Mouse (Mus musculus) liver, adult 2 months (tissue): ENCODE results near the gene Wfdc15b. TPM values are rescaled to one million over a fixed set of nuclear protein-coding genes. Genes with fewer than 3 reads are reported as not detected.
"Not testable (repeated sequence)": the region's sequence is repeated elsewhere in the genome, so short reads cannot be mapped to it uniquely, and the experiment has no call there.

ENCODE experiments used
- DNase-seq: peaks from one replicate; pipeline ENCODE4 v3.0.0-alpha.2; 2011; ENCODE audit warnings: low read depth, low spot score; ENCODE audit errors: extremely low read depth
- H3K27ac ChIP-seq: fragments of 200-500 bp; replicated peaks from 2 replicates; pipeline ENCODE4 v1.5.1; 2012; ENCODE audit warnings: low read depth, mild to moderate bottlenecking, control low read depth, inconsistent platforms, low read length; ENCODE audit not compliant: insufficient read depth
- H3K27me3 ChIP-seq: fragments of 200-500 bp; 2 replicates; pipeline ENCODE4 v1.6.1; 2012; ENCODE audit warnings: mild to moderate bottlenecking, moderate library complexity, low read length, inconsistent platforms; ENCODE audit not compliant: control insufficient read depth, insufficient read depth
- H3K36me3 ChIP-seq: fragments of 200-500 bp; 2 replicates; pipeline ENCODE4 v1.6.1; 2012; ENCODE audit warnings: low read length, inconsistent platforms; ENCODE audit not compliant: control insufficient read depth, insufficient read depth
- H3K4me1 ChIP-seq: fragments of 200-500 bp; 2 replicates; pipeline ENCODE4 v1.6.1; 2011; ENCODE audit warnings: low read length; ENCODE audit not compliant: control insufficient read depth, insufficient read depth
- H3K4me3 ChIP-seq: fragments of 200-500 bp; 2 replicates; pipeline ENCODE4 v1.5.1; 2011; ENCODE audit warnings: low read depth, mild to moderate bottlenecking, control low read depth, low read length, moderate library complexity; ENCODE audit not compliant: insufficient read depth
- H3K79me2 ChIP-seq: fragments of 200-500 bp; 2 replicates; pipeline ENCODE4 v1.6.1; 2012; ENCODE audit warnings: inconsistent platforms, mild to moderate bottlenecking, low read length, moderate library complexity; ENCODE audit not compliant: control insufficient read depth, insufficient read depth
- H3K9ac ChIP-seq: fragments of 200-500 bp; 2 replicates; pipeline ENCODE4 v1.6.1; 2012; ENCODE audit warnings: low read depth, mild to moderate bottlenecking, control low read depth, inconsistent platforms, low read length
- CTCF ChIP-seq: fragments of 200-500 bp; IDR thresholded peaks from 2 replicates; pipeline ENCODE4 v1.5.1; 2011; ENCODE audit warnings: low read depth, low read length, control low read depth
- POLR2A ChIP-seq: fragments of 200-500 bp; IDR thresholded peaks from 2 replicates; pipeline ENCODE4 v1.6.1; 2011; ENCODE audit warnings: low read length, control low read depth; ENCODE audit not compliant: insufficient read depth; ENCODE audit errors: extremely low read depth
- WGBS: fragments of 180-500 bp; shearing (Covaris S2); methylation state at CpG from one replicate; pipeline ENCODE4 v1.1.7; 2018; 5-methylcytosine and 5-hydroxymethylcytosine counted together
- polyA plus RNA-seq: library from polyadenylated mRNA; depleted of rRNA; stranded (reverse); fragments of >200 nt; gene quantifications from 2 replicates; pipeline ENCODE4 v1.2.3, GENCODE M21; 2012; rRNA removed
- total RNA-seq: library from RNA; depleted of rRNA; stranded (reverse); fragments of >200 nt; gene quantifications from 2 replicates; pipeline ENCODE4 v1.2.3, GENCODE M21; 2014; rRNA removed

Gene Wfdc15b
- 0.28 TPM in 1 of 2 replicates, not detected in the other for total RNA-seq
- polyA plus RNA-seq: 0.24 TPM in 1 of 2 replicates, not detected in the other

DNA sequence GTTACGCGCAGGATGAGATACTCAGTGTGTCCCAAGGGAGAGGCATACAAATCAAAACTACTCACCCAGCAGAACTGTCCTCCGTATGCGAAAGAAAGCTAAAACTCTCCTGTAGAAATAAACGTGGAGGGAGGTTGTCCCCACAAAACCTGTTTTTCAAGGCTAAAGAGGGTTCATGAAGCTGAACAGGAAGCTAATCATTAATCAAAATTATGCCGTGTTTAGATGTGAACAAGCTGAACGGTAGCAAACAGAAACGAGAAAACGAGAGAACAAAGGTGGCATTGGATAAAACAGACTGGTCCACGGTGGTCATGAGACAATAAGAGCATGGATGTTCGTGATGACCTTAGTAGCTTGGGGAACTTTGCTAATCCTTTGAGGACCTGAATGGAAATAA, at the start of gene Wfdc15b:
TSS of gene Wfdc15b (minus strand) at position 139 of the 400 bp plus-strand sequence.
- no peak for TF ChIP-seq POLR2A
- no peak for TF ChIP-seq CTCF
- Histone ChIP-seq H3K79me2 (no peaks in the 10 kb centered on the region), H3K4me3 (no peak within 1 kb of the TSS), H3K4me1 (no peaks in the 10 kb centered on the region), H3K27me3 (no peaks in the 10 kb centered on the region), H3K27ac (no peak within 1 kb of the TSS), H3K9ac (no peak within 1 kb of the TSS), H3K36me3 (no peaks in the 10 kb centered on the region)
- no peak for DNase-seq
- WGBS: 59% methylated on average over 11 of the region's 11 CpGs

DNA sequence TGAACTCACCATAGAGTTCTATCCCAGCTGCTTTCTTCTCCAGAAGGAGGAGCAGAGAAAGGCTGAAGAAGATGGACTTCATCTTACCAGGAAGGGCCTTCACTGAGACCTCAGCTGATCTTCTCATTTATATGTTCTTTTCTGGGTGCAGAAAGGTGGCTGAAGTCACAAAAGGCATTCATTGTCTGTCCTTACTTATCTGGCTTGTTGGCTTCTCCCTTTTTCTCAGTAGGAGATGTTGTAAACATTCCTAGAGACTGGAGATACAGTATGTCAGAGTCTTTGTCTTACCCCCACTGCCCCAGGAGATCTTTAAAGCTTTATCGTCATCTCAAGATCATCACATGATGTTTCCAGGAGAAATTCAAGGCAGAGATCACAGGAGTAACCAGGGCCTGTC, 35.1 kb upstream of the Wfdc15b start, which contains the start of gene Svs3b:
TSS of gene Svs3b (minus strand) at position 101 of the 400 bp plus-strand sequence.
- H3K27me3 ChIP-seq, H3K4me3 ChIP-seq, DNase-seq, H3K4me1 ChIP-seq, H3K36me3 ChIP-seq, H3K9ac ChIP-seq, H3K27ac ChIP-seq, H3K79me2 ChIP-seq: not testable (repeated sequence)
- 74% methylated on average over 1 of the region's 1 CpGs for WGBS

DNA sequence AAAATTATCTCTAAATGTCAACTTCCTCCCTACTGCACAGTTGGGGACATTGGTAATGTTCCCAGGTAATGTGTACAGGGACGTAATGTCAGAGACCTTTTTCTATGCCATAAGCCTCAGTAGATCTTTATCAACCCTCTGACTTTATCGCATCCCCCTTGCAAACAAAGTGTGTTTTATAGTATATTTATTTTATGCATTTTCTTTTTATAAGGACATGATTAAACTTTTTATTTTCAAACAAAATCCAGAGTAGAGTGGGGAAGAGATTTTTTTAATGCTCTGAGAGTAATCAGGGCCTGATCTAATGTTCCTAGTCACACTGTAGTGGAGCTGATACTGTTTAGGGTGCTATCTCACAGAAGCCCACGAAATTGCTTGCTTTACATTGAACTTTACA, 16.9 kb upstream of the Wfdc15b start, which contains the start of gene Svs2:
TSS of gene Svs2 (minus strand) at position 101 of the 400 bp plus-strand sequence.
- 77% methylated on average over 3 of the region's 3 CpGs for WGBS
- no peaks in the 10 kb centered on the region for H3K4me1 ChIP-seq
- TF ChIP-seq POLR2A: no peak
- TF ChIP-seq CTCF: no peak
- H3K36me3 ChIP-seq: no peaks in the 10 kb centered on the region
- no peak within 1 kb of the TSS for H3K9ac ChIP-seq
- H3K79me2 ChIP-seq: no peaks in the 10 kb centered on the region
- H3K4me3 ChIP-seq: no peak within 1 kb of the TSS
- H3K27ac ChIP-seq: no peak within 1 kb of the TSS
- DNase-seq: no peak
- 0 out of 2 replicates have a peak, but pooled peaks cover 3% of the 10 kb centered on the region for H3K27me3 ChIP-seq

DNA sequence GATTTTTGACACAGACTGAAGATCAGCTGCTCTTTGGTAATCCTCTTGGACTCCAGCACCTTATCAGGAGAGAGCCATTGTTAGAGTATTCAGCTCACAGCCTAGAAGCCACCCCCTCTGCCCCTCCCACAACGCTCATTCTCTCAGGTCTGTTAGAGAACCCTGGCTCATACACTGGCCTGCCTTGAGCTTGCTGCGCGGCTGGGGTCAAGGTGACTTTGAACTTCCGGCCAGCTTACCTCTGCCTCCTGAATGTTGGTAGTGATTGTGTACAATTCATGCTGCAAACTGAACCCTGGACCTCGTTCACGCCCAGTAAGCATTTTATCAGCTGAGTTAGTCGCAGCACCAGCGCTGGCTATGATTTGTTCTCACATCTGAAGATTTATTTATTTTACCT, 11.2 kb upstream of the Wfdc15b start:
- H3K36me3 ChIP-seq: no peaks in the 10 kb centered on the region
- 0 out of 2 replicates have a peak, but pooled peaks cover 3% of the 10 kb centered on the region for H3K27me3 ChIP-seq
- WGBS: 31% methylated on average over 8 of the region's 8 CpGs
- DNase-seq: peak; percentile 85
- TF ChIP-seq CTCF: no peak
- TF ChIP-seq POLR2A: no peak
- no peak overlapping the region for H3K27ac ChIP-seq
- H3K4me1 ChIP-seq: no peaks in the 10 kb centered on the region
- no peaks in the 10 kb centered on the region for H3K79me2 ChIP-seq
- H3K4me3 ChIP-seq: no peak overlapping the region
- H3K9ac ChIP-seq: no peak overlapping the region

DNA sequence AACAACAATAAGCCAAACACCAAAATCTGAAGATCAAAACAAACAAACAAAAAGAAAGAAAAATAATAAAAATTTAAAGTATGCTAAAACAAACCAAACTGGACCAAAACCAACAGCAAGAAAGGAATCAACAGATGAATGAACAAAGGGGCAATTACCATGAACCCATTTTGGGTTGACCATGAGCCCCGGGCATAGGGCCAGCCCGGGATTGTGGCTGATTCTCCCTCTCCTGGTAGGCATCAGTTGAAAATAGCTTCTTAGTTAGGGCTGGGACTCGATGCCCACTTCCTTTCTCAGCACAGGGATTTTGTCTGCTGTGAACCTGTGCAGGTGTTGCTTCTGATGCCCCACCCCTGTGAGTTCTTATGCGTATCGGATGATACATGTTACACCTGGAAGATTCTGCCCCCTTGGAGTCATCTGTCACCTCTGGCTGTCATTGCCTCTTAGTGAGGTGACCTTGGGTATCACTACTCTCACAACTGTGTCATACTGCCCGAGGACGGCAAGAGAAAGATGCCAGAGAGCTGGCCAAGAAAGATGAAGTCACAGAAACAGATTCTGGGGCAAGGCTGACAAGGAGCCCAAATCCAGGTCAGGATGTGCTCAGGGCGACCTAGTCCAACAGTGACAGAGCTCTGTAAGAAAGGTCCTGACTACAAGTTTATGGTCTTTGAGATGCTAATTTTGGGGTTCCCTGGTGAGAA, 7.1 kb upstream of the Wfdc15b start:
- Histone ChIP-seq H3K79me2 (no peaks in the 10 kb centered on the region), H3K4me1 (no peaks in the 10 kb centered on the region), H3K9ac (no peak overlapping the region), H3K27me3 (no peaks in the 10 kb centered on the region), H3K27ac (no peak overlapping the region), H3K36me3 (no peaks in the 10 kb centered on the region), H3K4me3 (no peak overlapping the region)
- DNase-seq: no peak
- 82% methylated on average over 8 of the region's 8 CpGs for WGBS
- TF ChIP-seq POLR2A (no peak), CTCF (no peak)

DNA sequence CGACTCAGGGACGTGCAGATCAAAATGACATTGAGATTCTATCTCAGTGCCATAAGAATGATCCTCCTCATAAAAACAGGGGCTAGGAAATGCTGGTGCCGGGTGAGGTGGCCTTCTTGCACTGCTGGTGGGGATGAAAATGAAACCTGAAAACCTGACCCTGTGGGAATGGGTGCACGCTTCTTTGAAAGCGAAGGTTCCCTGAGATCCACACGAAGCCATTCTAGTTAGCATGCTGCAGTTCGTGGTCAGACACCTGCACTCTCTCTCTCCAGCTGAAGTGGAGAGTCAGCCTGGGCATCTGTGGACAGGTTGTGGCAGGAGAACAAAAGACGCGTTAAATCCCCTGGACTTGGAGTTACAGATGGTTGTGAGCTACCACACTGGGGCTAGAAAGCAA, 2.2 kb downstream of the Wfdc15b start:
- Histone ChIP-seq H3K27me3 (peaks cover 2% of the 10 kb centered on the region; the same call in 1 of the 2 replicates), H3K4me3 (no peak overlapping the region), H3K79me2 (no peaks in the 10 kb centered on the region), H3K9ac (no peak overlapping the region), H3K4me1 (no peaks in the 10 kb centered on the region), H3K36me3 (no peaks in the 10 kb centered on the region), H3K27ac (no peak overlapping the region)
- TF ChIP-seq CTCF (no peak), POLR2A (no peak)
- WGBS: 81% methylated on average over 9 of the region's 9 CpGs
- DNase-seq: no peak
